Mouse (Mus musculus) intestine, postnatal 0 days (tissue): ENCODE data around the gene Gpr15. TPM values are rescaled to one million over a fixed set of nuclear protein-coding genes. Genes with fewer than 3 reads are reported as not detected.

Source experiments
- ATAC-seq: fragments of 200-750 bp; cut with Nextera tagmentation; 2 replicates; pipeline ENCODE4 v1.8.0; 2017; ENCODE audit warnings: mild to moderate bottlenecking, moderate TSS enrichment, moderate library complexity
- H3K27ac ChIP-seq: fragments of 300-500 bp; sonication (generic); 2 replicates; pipeline ENCODE4 v1.5.1; 2014; ENCODE audit warnings: mild to moderate bottlenecking, low read depth, low read length, moderate library complexity
- H3K27me3 ChIP-seq: fragments of 300-500 bp; sonication (generic); replicated peaks from 2 replicates; pipeline ENCODE4 v1.6.1; 2014; ENCODE audit warnings: low read length, mixed read lengths; ENCODE audit not compliant: control insufficient read depth, insufficient read depth
- H3K36me3 ChIP-seq: fragments of 300-500 bp; sonication (generic); 2 replicates; pipeline ENCODE4 v1.6.1; 2014; ENCODE audit warnings: mild to moderate bottlenecking, moderate library complexity; ENCODE audit not compliant: control insufficient read depth, insufficient read depth
- H3K4me1 ChIP-seq: fragments of 300-500 bp; sonication (generic); replicated peaks from 2 replicates; pipeline ENCODE4 v1.6.1; 2014; ENCODE audit warnings: antibody characterized with exemption, low read length, mixed read lengths; ENCODE audit not compliant: control insufficient read depth, insufficient read depth
- H3K4me2 ChIP-seq: fragments of 300-500 bp; sonication (generic); replicated peaks from 2 replicates; pipeline ENCODE4 v1.6.1; 2014; ENCODE audit warnings: low read depth, mild to moderate bottlenecking, moderate library complexity
- H3K4me3 ChIP-seq: fragments of 300-500 bp; sonication (generic); 2 replicates; pipeline ENCODE4 v1.5.1; 2014; ENCODE audit warnings: low read depth, low read length
- H3K9ac ChIP-seq: fragments of 300-500 bp; sonication (generic); 2 replicates; pipeline ENCODE4 v1.6.1; 2014; ENCODE audit warnings: mild to moderate bottlenecking, low read depth, low read length
- H3K9me3 ChIP-seq: fragments of 300-500 bp; sonication (generic); 2 replicates; pipeline ENCODE4 v1.6.1; 2016; ENCODE audit warnings: mixed run types; ENCODE audit not compliant: control insufficient read depth
- CTCF ChIP-seq: sonication (generic); IDR thresholded peaks from 2 replicates; pipeline ENCODE4 v1.5.1; 2016; ENCODE audit warnings: low read depth, mild to moderate bottlenecking, control low read depth, antibody characterized with exemption, moderate library complexity
- WGBS: fragments of 180-500 bp; shearing (Covaris S2); extraction: QIAGEN DNeasy Blood & Tissue Kit; methylation state at CpG from one replicate; pipeline ENCODE4 v1.1.7; 2014; 5-methylcytosine and 5-hydroxymethylcytosine counted together
- microRNA-seq: library from miRNA; unstranded; fragments of <30 nt; microRNA quantifications from one replicate; pipeline ENCODE4, GENCODE M21; 2016
- polyA plus RNA-seq: library from polyadenylated mRNA; unstranded; fragments of >200 nt; fragmentation: Nextera tagmentation; extraction: Ambion mirVana; gene quantifications from 2 replicates; pipeline ENCODE4 v1.2.1, GENCODE M21; 2015

The Gpr15 gene
- polyA plus RNA-seq, 1 experiment from 2014 or later, result 0.20 TPM

DNA sequence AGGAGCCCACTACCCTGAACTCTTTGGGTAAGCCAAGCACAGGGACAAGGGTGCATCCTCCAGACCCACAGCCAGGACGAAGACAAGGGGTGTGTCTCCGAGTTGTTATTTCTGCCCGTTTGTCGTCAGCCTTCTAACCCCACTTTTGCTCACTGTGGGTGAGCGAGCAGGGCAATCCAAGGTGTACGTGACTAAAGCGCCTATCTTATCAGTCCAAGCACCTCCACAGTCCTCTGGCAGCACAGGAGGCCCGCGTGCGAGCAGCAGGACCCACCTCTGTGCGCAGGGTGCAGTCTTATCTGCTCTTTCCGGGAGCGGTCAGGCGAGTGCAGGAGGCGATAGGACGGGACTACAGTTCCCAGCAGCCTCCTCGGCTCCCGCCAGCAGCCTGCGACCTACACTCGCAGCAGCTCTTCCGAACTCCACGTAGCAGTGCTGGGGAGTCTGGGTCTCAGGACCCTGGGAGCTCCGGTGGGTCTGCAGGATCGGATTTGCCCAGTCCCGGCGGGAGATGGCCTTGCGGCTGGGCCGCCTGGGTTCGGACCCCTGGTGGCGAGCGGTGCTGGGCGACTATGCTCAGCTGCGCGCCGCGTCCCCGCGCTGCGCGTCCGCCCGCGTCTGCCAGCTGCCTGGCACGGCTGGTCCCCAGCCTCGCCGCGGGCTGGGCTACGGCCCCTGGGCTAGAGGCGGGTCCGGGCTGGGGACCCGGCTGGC lies 48.8 kb downstream of the Gpr15 start, which contains the start of gene Cpox:
Gene Cpox (plus strand): TSS at position 376 of the 714 bp plus-strand sequence.
- Histone ChIP-seq H3K9ac (peak within 1 kb of the TSS; percentile 89), H3K36me3 (peaks cover 18% of the 10 kb centered on the region), H3K4me3 (peak within 1 kb of the TSS; percentile 96), H3K27ac (peak within 1 kb of the TSS; percentile 90), H3K27me3 (no peaks in the 10 kb centered on the region), H3K4me1 (0 out of 2 replicates have a peak, but pooled peaks cover 4% of the 10 kb centered on the region), H3K9me3 (no peaks in the 10 kb centered on the region), H3K4me2 (peak within 1 kb of the TSS; percentile 81)
- ATAC-seq, result peak; percentile 99
- under 1% methylated on average over 51 of the region's 51 CpGs for WGBS
- TF ChIP-seq CTCF, result peak; percentile 56

DNA sequence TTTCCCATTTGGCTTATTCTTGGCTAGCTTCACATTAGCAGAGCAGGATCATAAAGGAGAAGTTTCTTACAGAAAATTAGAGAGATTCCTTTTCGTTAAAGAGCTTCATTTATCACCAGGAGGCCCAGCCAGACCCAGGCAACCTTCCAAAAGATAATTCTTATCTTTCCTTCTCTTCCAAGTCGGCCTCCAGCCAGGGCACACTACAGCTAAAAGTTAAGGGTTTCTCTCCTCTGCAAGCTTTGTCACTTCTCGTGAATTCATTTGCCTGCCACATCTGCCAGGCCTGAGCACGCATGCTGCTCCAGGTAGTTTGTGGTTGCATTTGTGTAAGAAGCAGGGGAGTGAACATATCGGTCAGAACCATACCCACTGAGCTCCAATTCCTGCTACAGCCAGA lies 49.6 kb downstream of the Gpr15 start:
- H3K27ac ChIP-seq, result 0 out of 2 replicates have a peak overlapping the region, but pooled peaks have one; percentile 31
- H3K4me2 ChIP-seq, result peak overlapping the region; percentile 81
- H3K4me3 ChIP-seq, result no peak overlapping the region
- H3K9ac ChIP-seq, result no peak overlapping the region
- H3K27me3 ChIP-seq, result no peaks in the 10 kb centered on the region
- TF ChIP-seq CTCF, result no peak
- H3K9me3 ChIP-seq, result no peaks in the 10 kb centered on the region
- WGBS, result 24% methylated on average over 5 of the region's 5 CpGs
- H3K4me1 ChIP-seq, result 0 out of 2 replicates have a peak, but pooled peaks cover 4% of the 10 kb centered on the region
- ATAC-seq, result no peak
- H3K36me3 ChIP-seq, result peaks cover 9% of the 10 kb centered on the region

DNA sequence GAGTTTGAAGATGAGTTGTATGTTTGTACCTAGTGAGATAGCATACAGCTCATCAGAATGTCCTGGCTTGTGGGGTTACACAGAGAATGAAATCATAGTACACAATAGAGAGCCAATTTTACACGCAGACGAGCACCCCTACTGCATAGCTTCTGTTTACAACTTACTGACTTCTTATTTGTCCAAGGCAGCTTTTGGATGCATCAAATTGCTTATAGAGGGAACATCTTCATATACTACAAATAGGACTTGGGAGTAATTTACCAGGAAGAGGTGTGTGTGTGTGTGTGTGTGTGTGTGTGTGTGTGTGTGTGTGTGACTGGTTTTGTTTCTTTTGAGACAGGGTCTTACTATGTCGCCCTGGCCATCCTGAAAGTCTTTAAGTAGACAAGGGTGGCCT lies 50.3 kb downstream of the Gpr15 start:
- H3K36me3 ChIP-seq, result peaks cover 3% of the 10 kb centered on the region
- no peaks in the 10 kb centered on the region for H3K27me3 ChIP-seq
- no peak overlapping the region for H3K27ac ChIP-seq
- 79% methylated on average over 3 of the region's 3 CpGs for WGBS
- 0 out of 2 replicates have a peak, but pooled peaks cover 4% of the 10 kb centered on the region for H3K4me1 ChIP-seq
- H3K9me3 ChIP-seq, result no peaks in the 10 kb centered on the region
- no peak overlapping the region for H3K4me2 ChIP-seq
- no peak for ATAC-seq
- no peak overlapping the region for H3K9ac ChIP-seq
- TF ChIP-seq CTCF, result no peak
- H3K4me3 ChIP-seq, result no peak overlapping the region

Small RNA genes lying within 50 kb of the gene (microRNA-seq; reads per million reads assigned to microRNA genes)
- not detected for gene Gm27564

Other genes with a start within 250 kb of the Gpr15 start
- 32.5 and 32.6 TPM in 2 replicates for gene St3gal6, start 194.8 kb downstream of the Gpr15 start, polyA plus RNA-seq
- not detected in 2 replicates for gene Gm813, start 102.1 kb downstream of the Gpr15 start, polyA plus RNA-seq
- gene E330017A01Rik, start 80.3 kb downstream of the Gpr15 start, polyA plus RNA-seq, result not detected in 2 replicates
- 54.5 and 56.7 TPM in 2 replicates for gene Cpox, start 48.8 kb downstream of the Gpr15 start, polyA plus RNA-seq
- 86.0 and 86.1 TPM in 2 replicates for gene Cldnd1, start 8.8 kb upstream of the Gpr15 start, polyA plus RNA-seq
- gene Olfr172, start 44.1 kb upstream of the Gpr15 start, polyA plus RNA-seq, result not detected in 2 replicates
- not detected in 2 replicates for gene Olfr173, start 81.2 kb upstream of the Gpr15 start, polyA plus RNA-seq
- gene Olfr175-ps1, start 107.7 kb upstream of the Gpr15 start, polyA plus RNA-seq, result not detected in 2 replicates
- gene Olfr177, start 155.7 kb upstream of the Gpr15 start, polyA plus RNA-seq, result not detected in 2 replicates
- not detected in 2 replicates for gene Olfr178, start 173.0 kb upstream of the Gpr15 start, polyA plus RNA-seq
- gene Olfr181, start 209.7 kb upstream of the Gpr15 start, polyA plus RNA-seq, result not detected in 2 replicates
- gene Olfr180, start 210.3 kb upstream of the Gpr15 start, polyA plus RNA-seq, result not detected in 2 replicates